ENCODE assay signal across 8 mouse cellular contexts in the genomic region with DNA sequence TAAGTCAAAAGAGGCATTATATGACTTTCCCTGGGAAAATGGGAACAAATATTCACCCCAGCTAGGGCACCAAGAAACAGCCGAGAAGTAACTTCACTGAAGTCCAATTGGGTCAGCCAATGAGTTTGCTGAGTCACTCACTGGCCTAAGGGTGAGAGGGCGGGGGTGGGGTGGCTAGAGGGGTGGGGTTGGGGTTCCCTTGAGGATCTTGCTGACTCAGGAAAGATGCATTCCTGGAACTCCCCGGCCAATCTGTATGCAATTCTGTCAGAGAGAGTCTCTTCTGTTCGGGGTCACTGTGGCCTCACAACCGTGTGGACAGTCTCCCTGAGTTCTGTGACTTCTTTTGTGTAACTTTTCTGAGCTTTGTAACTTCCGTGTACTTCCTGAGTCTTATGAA.
"Had no signal": no experiment of that assay in that cellular context is flagged by ENCODE, and none has a peak within 500 bp of the region (broad histone marks: within the 10 kb centered on the region; RNA-seq: fewer than 3 reads in every experiment).

No protein-coding gene starts in this region.

- DNase-seq: liver, postnatal 0 days; lung, adult 2 months; lung, postnatal 14 days; lung, postnatal 36 days; right cerebral cortex, postnatal 14 days; thymus, adult 18-20 months; thymus, postnatal 14 days; thymus, postnatal 36 days had no signal
